Mouse (Mus musculus): Measurements from ENCODE around the gene Foxc2. TPM values are rescaled to one million over a fixed set of nuclear protein-coding genes. Genes with fewer than 3 reads are reported as not detected.

Foxc2 gene
- polyA plus RNA-seq, 1 experiment from 2014 or later: 1.5 TPM

DNA sequence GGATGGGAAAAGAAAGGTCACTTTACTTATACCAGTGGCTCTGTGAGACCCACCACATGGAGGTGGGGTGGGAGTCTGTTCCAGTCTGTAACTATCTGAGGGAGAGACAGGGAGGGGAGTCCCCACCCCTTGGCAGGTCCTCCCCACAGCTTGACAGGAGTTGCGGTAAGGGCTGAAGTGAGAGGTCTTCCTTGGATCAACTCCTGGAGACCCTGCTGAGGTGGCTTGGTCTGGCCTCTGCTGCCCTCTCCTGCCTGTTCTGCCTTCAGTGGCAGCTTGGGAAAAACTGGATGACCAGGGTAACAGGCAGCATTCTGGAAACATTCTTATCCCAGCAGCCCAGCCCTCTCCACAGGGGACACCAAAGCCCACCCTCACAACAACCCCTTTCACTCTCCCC is 25.3 kb upstream of the Foxc2 start:
- Histone ChIP-seq H3K9ac (replicated peaks; ENCODE audit: low read length) (no peak overlapping the region), H3K9me3 (ENCODE audit: control insufficient read depth, low read length) (no peaks in the 10 kb centered on the region), H3K27ac (replicated peaks; ENCODE audit: low read depth, low read length) (no peak overlapping the region), H3K27me3 (ENCODE audit: control insufficient read depth, insufficient read depth, low read length) (peaks cover 78% of the 10 kb centered on the region), H3K4me3 (replicated peaks; ENCODE audit: low read depth, low read length) (no peak overlapping the region), H3K4me2 (ENCODE audit: low read length) (no peak overlapping the region), H3K36me3 (ENCODE audit: control insufficient read depth, insufficient read depth, low read length) (no peaks in the 10 kb centered on the region), H3K4me1 (ENCODE audit: control insufficient read depth, insufficient read depth, low read length) (no peaks in the 10 kb centered on the region)
- 0% methylated on average over 1 of the region's 1 CpGs for WGBS
- DNase-seq (no peak), ATAC-seq (ENCODE audit: low FRiP score, low TSS enrichment) (no peak)

DNA sequence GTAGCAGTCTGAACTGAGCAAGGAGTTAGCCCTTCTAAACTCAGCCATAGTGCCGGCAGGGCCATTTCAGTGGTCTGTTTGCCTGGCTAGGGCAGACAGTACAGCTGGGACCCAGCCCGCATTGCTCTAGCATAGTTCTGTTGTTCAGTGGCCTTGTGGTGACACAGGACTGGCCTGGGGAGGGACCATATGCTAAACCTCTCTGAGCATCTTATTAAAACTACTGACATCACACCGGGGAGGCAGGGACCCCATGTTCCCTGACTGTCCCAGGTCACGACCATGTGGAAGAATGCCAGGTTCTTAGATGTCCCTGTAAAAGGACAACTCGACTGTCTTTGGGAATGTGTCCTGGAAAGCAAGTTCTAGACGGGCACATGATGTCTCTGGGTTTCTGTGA is 23.8 kb upstream of the Foxc2 start:
- Histone ChIP-seq H3K4me2 (ENCODE audit: low read length) (no peak overlapping the region), H3K36me3 (ENCODE audit: control insufficient read depth, insufficient read depth, low read length) (peaks cover 2% of the 10 kb centered on the region), H3K4me3 (replicated peaks; ENCODE audit: low read depth, low read length) (no peak overlapping the region), H3K9ac (replicated peaks; ENCODE audit: low read length) (no peak overlapping the region), H3K27me3 (ENCODE audit: control insufficient read depth, insufficient read depth, low read length) (peaks cover 64% of the 10 kb centered on the region), H3K4me1 (ENCODE audit: control insufficient read depth, insufficient read depth, low read length) (no peaks in the 10 kb centered on the region), H3K9me3 (ENCODE audit: control insufficient read depth, low read length) (no peaks in the 10 kb centered on the region), H3K27ac (replicated peaks; ENCODE audit: low read depth, low read length) (no peak overlapping the region)
- WGBS: 34% methylated on average over 6 of the region's 6 CpGs
- no peak for ATAC-seq (ENCODE audit: low FRiP score, low TSS enrichment)
- DNase-seq: no peak

DNA sequence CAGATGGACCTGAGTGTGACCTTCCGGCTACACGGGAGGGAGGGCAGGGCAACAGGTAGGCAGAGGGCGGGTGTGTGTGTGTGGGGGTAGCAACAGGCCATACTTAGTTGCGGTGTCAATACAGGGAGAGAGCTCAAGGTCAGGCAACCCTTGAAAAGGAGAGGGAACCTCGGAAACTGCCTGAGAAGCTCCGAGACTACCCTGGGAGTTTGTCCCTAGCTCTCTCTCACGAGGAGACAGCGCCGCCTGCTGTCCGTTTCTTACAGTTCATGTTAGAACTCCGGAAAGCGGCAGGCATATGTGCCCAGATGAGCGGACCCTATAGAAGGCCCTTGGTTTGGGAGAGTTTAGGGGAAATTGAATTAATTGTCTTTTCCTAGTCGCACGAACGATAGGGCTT is 23.3 kb upstream of the Foxc2 start:
- no peaks in the 10 kb centered on the region for H3K9me3 ChIP-seq (ENCODE audit: control insufficient read depth, low read length)
- no peaks in the 10 kb centered on the region for H3K4me1 ChIP-seq (ENCODE audit: control insufficient read depth, insufficient read depth, low read length)
- peak; percentile 95 for DNase-seq
- WGBS: 3% methylated on average over 16 of the region's 16 CpGs
- no peak overlapping the region for H3K4me2 ChIP-seq (ENCODE audit: low read length)
- H3K27ac ChIP-seq (replicated peaks; ENCODE audit: low read depth, low read length): no peak overlapping the region
- ATAC-seq (ENCODE audit: low FRiP score, low TSS enrichment): peak; percentile 63; the same call in 1 of the 2 replicates
- peaks cover 59% of the 10 kb centered on the region for H3K27me3 ChIP-seq (ENCODE audit: control insufficient read depth, insufficient read depth, low read length)
- no peak overlapping the region for H3K4me3 ChIP-seq (replicated peaks; ENCODE audit: low read depth, low read length)
- no peak overlapping the region for H3K9ac ChIP-seq (replicated peaks; ENCODE audit: low read length)
- H3K36me3 ChIP-seq (ENCODE audit: control insufficient read depth, insufficient read depth, low read length): peaks cover 7% of the 10 kb centered on the region

DNA sequence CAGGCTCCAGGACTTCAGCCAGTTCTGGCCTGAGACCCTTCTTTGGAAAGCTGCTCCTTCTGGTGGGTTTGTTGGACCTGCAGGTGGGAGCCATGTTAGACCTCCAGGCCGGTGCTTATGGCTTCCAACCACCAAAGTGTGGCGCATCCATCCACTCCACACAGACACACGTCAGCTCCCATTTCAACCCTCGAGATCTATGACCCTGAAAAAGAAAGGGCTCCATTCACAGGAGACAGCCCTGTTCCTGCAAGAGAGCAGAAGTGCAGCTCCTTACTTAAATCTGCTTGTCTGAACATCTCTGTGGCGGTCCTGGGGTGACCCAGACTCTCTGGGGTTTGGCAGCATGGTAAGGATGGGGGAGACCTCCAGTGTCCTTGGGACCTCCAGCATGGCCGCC is 22.5 kb upstream of the Foxc2 start:
- Histone ChIP-seq H3K9me3 (ENCODE audit: control insufficient read depth, low read length) (no peaks in the 10 kb centered on the region), H3K4me1 (ENCODE audit: control insufficient read depth, insufficient read depth, low read length) (no peaks in the 10 kb centered on the region), H3K27ac (replicated peaks; ENCODE audit: low read depth, low read length) (no peak overlapping the region), H3K4me2 (ENCODE audit: low read length) (no peak overlapping the region), H3K9ac (replicated peaks; ENCODE audit: low read length) (no peak overlapping the region), H3K27me3 (ENCODE audit: control insufficient read depth, insufficient read depth, low read length) (peaks cover 52% of the 10 kb centered on the region), H3K36me3 (ENCODE audit: control insufficient read depth, insufficient read depth, low read length) (peaks cover 16% of the 10 kb centered on the region), H3K4me3 (replicated peaks; ENCODE audit: low read depth, low read length) (no peak overlapping the region)
- ATAC-seq (ENCODE audit: low FRiP score, low TSS enrichment): no peak
- DNase-seq: no peak
- WGBS: 65% methylated on average over 6 of the region's 6 CpGs

DNA sequence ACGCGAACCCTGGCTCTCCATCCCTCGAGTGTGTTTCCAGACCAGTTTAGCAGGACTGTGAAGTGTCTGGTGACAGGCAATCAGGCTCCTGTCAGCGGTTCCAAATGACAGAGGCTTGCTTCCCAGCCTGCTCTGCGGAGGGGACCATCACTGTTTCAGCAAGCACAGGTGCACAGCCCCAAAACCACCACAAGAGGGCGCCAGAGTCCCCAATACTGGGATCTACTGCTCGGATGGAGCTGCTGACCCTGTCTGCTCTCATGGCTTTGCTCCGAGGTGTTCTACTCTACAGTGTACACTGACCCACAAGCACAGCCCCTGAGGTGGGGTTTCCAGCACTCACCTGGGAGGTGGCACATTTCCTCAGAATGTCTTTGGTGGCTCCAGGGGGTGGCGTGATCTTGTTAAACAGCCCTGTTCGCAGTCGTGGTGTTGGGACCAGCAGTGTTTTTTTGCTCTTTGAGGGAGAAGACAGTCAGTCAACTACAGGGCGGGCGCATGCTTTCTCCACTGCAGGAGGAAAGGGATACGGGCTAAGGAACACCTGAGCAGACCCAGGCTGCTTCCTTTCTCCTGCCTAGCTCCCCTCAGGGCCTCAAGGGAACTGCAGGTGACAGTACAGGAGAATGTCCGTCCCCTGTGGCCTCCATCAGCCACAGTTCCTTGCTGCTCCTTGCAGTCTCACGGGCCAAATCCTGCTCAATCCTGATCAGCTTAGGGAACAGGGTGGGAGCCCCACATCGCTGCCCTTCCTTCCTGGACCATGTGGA is 11.7 kb upstream of the Foxc2 start:
- Histone ChIP-seq H3K36me3 (ENCODE audit: control insufficient read depth, insufficient read depth, low read length) (peaks cover 47% of the 10 kb centered on the region), H3K27ac (replicated peaks; ENCODE audit: low read depth, low read length) (no peak overlapping the region), H3K4me3 (replicated peaks; ENCODE audit: low read depth, low read length) (no peak overlapping the region), H3K9ac (replicated peaks; ENCODE audit: low read length) (no peak overlapping the region), H3K4me2 (ENCODE audit: low read length) (no peak overlapping the region), H3K4me1 (ENCODE audit: control insufficient read depth, insufficient read depth, low read length) (peaks cover 6% of the 10 kb centered on the region), H3K9me3 (ENCODE audit: control insufficient read depth, low read length) (no peaks in the 10 kb centered on the region), H3K27me3 (ENCODE audit: control insufficient read depth, insufficient read depth, low read length) (no peaks in the 10 kb centered on the region)
- DNase-seq: peak; percentile 91
- 55% methylated on average over 17 of the region's 17 CpGs for WGBS
- no peak for ATAC-seq (ENCODE audit: low FRiP score, low TSS enrichment)

DNA sequence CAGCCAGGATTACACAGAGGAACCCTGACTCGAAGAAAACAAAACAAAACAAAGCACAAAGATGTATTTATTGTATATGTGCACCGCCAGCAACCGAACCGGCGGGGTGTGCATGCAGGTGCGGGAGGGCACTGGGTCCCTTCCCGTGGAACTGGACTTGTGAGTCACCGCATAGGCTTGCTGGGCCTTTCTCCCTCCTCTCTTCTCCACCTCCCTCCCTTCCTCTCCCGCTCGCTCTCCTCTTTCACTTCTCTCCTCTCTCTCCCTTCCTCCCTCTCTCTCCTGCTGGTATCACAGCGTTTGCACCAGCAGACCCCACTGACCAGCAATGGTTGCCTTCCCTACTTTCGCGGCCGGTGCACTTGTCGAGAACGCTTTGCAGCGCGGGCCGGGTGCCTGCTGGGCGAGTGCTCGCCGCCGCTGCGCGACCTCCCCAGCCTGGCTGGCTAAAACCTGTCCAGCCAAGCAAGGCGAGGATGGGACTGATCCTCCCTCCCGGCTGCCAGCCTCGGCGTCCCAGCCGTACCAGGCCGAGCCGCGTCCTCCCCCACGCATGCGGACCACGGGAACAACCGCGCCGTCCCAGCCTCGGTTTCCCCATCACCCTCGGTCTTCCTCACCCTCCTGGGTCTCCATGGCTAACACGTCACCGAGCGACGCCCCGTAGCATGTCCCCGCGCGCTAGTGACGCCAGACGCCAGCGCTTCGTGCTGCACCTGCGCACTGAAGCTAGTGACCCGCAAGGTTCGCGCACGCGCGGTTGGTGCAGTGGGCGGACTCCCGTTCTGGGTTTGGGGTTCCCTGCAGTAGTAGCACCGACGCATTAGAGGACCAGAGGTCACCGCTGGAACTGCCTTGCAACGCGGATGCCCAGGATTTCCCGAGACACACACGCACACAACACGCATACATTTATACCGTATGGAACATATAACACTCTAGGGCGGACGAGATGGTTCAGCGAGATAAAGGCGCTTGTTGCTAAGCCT is 8.0 kb upstream of the Foxc2 start, which contains the start of gene Mthfsd:
TSS of gene Mthfsd (minus strand) at position 725 of the 989 bp plus-strand sequence.
- peaks cover 6% of the 10 kb centered on the region for H3K4me1 ChIP-seq (ENCODE audit: control insufficient read depth, insufficient read depth, low read length)
- peak within 1 kb of the TSS; percentile 72 for H3K4me3 ChIP-seq (replicated peaks; ENCODE audit: low read depth, low read length)
- H3K9ac ChIP-seq (replicated peaks; ENCODE audit: low read length): peak within 1 kb of the TSS; percentile 79
- DNase-seq (peak; percentile 100), ATAC-seq (ENCODE audit: low FRiP score, low TSS enrichment) (peak; percentile 92)
- no peaks in the 10 kb centered on the region for H3K9me3 ChIP-seq (ENCODE audit: control insufficient read depth, low read length)
- H3K27ac ChIP-seq (replicated peaks; ENCODE audit: low read depth, low read length): peak within 1 kb of the TSS; percentile 85
- peak within 1 kb of the TSS; percentile 81 for H3K4me2 ChIP-seq (ENCODE audit: low read length)
- peaks cover 10% of the 10 kb centered on the region for H3K36me3 ChIP-seq (ENCODE audit: control insufficient read depth, insufficient read depth, low read length)
- 1% methylated on average over 75 of the region's 75 CpGs for WGBS
- H3K27me3 ChIP-seq (ENCODE audit: control insufficient read depth, insufficient read depth, low read length): peaks cover 8% of the 10 kb centered on the region

DNA sequence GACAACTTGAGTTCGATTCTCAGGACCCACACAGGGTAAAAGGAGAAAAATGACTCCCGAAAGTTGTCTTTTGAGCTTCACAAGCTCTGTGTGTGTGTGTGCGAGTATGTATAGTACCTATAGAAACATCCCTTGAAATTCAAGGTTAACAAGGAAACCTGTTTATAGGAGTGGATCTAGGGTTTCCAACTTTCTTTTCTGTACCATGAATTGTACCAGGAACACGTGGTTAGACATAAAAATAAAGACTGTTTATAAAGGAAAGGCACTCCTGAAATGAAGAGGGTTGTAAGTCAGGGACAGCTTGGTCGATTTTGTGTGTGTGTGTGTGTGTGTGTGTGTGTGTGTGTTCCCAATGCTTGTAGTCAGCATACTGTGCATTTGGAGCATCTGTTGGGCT is 7.3 kb upstream of the Foxc2 start:
- H3K4me3 ChIP-seq (replicated peaks; ENCODE audit: low read depth, low read length): peak overlapping the region; percentile 72
- 0 out of 2 replicates have a peak overlapping the region, but pooled peaks have one; percentile 85 for H3K27ac ChIP-seq (replicated peaks; ENCODE audit: low read depth, low read length)
- H3K4me2 ChIP-seq (ENCODE audit: low read length): peak overlapping the region; percentile 81
- DNase-seq (no peak), ATAC-seq (ENCODE audit: low FRiP score, low TSS enrichment) (no peak)
- 10% methylated on average over 5 of the region's 5 CpGs for WGBS
- peak overlapping the region; percentile 30; the same call in 1 of the 2 replicates for H3K9ac ChIP-seq (replicated peaks; ENCODE audit: low read length)
- peaks cover 5% of the 10 kb centered on the region for H3K36me3 ChIP-seq (ENCODE audit: control insufficient read depth, insufficient read depth, low read length)
- peaks cover 6% of the 10 kb centered on the region for H3K4me1 ChIP-seq (ENCODE audit: control insufficient read depth, insufficient read depth, low read length)
- H3K9me3 ChIP-seq (ENCODE audit: control insufficient read depth, low read length): no peaks in the 10 kb centered on the region
- peaks cover 11% of the 10 kb centered on the region for H3K27me3 ChIP-seq (ENCODE audit: control insufficient read depth, insufficient read depth, low read length)

DNA sequence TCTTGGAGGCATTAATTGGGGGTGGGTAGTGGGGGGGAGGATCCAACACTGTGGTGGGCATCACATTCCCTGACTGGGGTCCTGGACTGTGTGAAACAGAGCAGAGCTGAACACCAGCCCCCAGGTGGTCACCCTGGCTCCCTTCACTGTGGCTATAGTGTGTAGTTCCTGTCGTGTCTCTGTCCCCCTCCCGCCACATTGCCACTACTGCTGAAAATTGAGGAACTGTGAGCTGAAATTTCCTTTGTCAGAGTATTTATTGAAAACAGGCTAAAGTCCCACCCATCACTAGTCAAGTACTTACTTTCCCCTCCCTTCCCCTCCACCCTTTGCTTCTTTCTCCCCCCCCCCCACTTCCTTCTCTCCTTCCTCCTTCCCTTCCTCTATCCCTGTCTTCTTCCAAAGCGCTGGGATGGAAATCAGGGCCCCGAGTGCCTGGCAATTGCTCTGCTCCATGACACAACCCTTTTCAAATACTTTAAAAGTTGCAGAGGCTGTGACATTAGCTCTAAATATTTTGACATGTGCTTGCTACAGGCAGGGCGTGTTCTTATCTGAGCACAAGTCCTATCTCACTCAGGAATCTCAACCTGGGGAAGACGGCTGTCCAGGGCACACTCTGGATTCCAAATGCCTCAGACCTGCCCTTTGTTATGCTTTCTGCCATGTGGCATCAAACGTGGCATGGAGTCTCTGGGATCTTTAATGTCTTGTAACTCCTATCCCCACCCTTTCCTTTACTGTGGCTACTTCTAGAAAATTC is 4.6 kb upstream of the Foxc2 start:
- H3K4me3 ChIP-seq (replicated peaks; ENCODE audit: low read depth, low read length): no peak overlapping the region
- H3K4me1 ChIP-seq (ENCODE audit: control insufficient read depth, insufficient read depth, low read length): peaks cover 7% of the 10 kb centered on the region
- no peak overlapping the region for H3K27ac ChIP-seq (replicated peaks; ENCODE audit: low read depth, low read length)
- 53% methylated on average over 7 of the region's 7 CpGs for WGBS
- DNase-seq (no peak), ATAC-seq (ENCODE audit: low FRiP score, low TSS enrichment) (no peak)
- H3K9ac ChIP-seq (replicated peaks; ENCODE audit: low read length): no peak overlapping the region
- peaks cover 38% of the 10 kb centered on the region for H3K27me3 ChIP-seq (ENCODE audit: control insufficient read depth, insufficient read depth, low read length)
- H3K4me2 ChIP-seq (ENCODE audit: low read length): no peak overlapping the region
- H3K36me3 ChIP-seq (ENCODE audit: control insufficient read depth, insufficient read depth, low read length): no peaks in the 10 kb centered on the region
- H3K9me3 ChIP-seq (ENCODE audit: control insufficient read depth, low read length): no peaks in the 10 kb centered on the region

Measured in midbrain, embryonic 14.5 days (tissue).